Mouse (Mus musculus) heart, embryonic 14.5 days (tissue): ENCODE data around the gene Grap2. TPM values are rescaled to one million over a fixed set of nuclear protein-coding genes. Genes with fewer than 3 reads are reported as not detected.

Experiments
- ATAC-seq: fragments of 200-750 bp; cut with Nextera tagmentation; 2 replicates; pipeline ENCODE4 v1.8.0; 2017; ENCODE audit warnings: low read depth, moderate TSS enrichment; ENCODE audit not compliant: insufficient number of reproducible peaks, insufficient read depth, low FRiP score
- H3K27ac ChIP-seq, 2 experiments: fragments of 200-500 bp in 1 of 2; fragments of 300-500 bp in 1 of 2; sonication (generic) in 1 of 2; replicated peaks in 1 of 2; 2 replicates each; pipeline ENCODE4 v1.5.1; 2012 to 2014; ENCODE audit warnings: low read depth in 2 of 2, low read length in 2 of 2, control low read depth in 1 of 2, mild to moderate bottlenecking in 1 of 2, mixed read lengths in 1 of 2; ENCODE audit not compliant: control insufficient read depth in 1 of 2, insufficient read depth in 1 of 2
- H3K27me3 ChIP-seq: fragments of 300-500 bp; sonication (generic); 2 replicates; pipeline ENCODE4 v1.6.1; 2014; ENCODE audit warnings: mild to moderate bottlenecking, low read length, control low read depth; ENCODE audit not compliant: control insufficient read depth, insufficient read depth
- H3K36me3 ChIP-seq: fragments of 300-500 bp; sonication (generic); 2 replicates; pipeline ENCODE4 v1.6.1; 2014; ENCODE audit warnings: mild to moderate bottlenecking, control low read depth, low read length, mixed read lengths; ENCODE audit not compliant: control insufficient read depth, insufficient read depth
- H3K4me1 ChIP-seq, 2 experiments: fragments of 200-500 bp in 1 of 2; fragments of 300-500 bp in 1 of 2; sonication (generic) in 1 of 2; 2 replicates each; pipeline ENCODE4 v1.6.1; 2012 to 2014; ENCODE audit warnings: low read length in 2 of 2, control low read depth in 1 of 2, mixed read lengths in 1 of 2; ENCODE audit not compliant: control insufficient read depth in 2 of 2, insufficient read depth in 2 of 2
- H3K4me2 ChIP-seq: fragments of 300-500 bp; sonication (generic); 2 replicates; pipeline ENCODE4 v1.6.1; 2014; ENCODE audit warnings: mild to moderate bottlenecking, low read length
- H3K4me3 ChIP-seq, 2 experiments: fragments of 200-500 bp in 1 of 2; fragments of 300-500 bp in 1 of 2; sonication (generic) in 1 of 2; 2 replicates each; pipeline ENCODE4 v1.5.1; 2012 to 2014; ENCODE audit warnings: low read length in 2 of 2, mild to moderate bottlenecking in 2 of 2, control low read depth in 1 of 2, low read depth in 1 of 2, moderate library complexity in 1 of 2; ENCODE audit not compliant: control insufficient read depth in 1 of 2, insufficient read depth in 1 of 2
- H3K9ac ChIP-seq: fragments of 300-500 bp; sonication (generic); 2 replicates; pipeline ENCODE4 v1.6.1; 2014; ENCODE audit warnings: mild to moderate bottlenecking, low read length
- H3K9me3 ChIP-seq: fragments of 300-500 bp; sonication (generic); 2 replicates; pipeline ENCODE4 v1.6.1; 2016; ENCODE audit warnings: low read length, control low read depth; ENCODE audit not compliant: control insufficient read depth
- WGBS: fragments of 180-500 bp; shearing (Covaris S2); extraction: QIAGEN DNeasy Blood & Tissue Kit; methylation state at CpG from one replicate; pipeline ENCODE4 v1.1.7; 2014; 5-methylcytosine and 5-hydroxymethylcytosine counted together
- polyA plus RNA-seq: library from polyadenylated mRNA; unstranded; fragments of >200 nt; fragmentation: Nextera tagmentation; extraction: Ambion mirVana; gene quantifications from 2 replicates; pipeline ENCODE4 v1.2.1, GENCODE M21; 2014

Gene Grap2
- polyA plus RNA-seq, 1 experiment from 2014 or later: 2.4 TPM

GRCm38 (mm10) chr15:80630147-80630546, 57.8 kb downstream of the Grap2 start:
- Histone ChIP-seq H3K9ac (no peak overlapping the region), H3K4me1 (peaks cover 0 to 4% of the 10 kb centered on the region in 2 experiments; a peak in 1 of 4 replicates), H3K36me3 (no peaks in the 10 kb centered on the region), H3K27me3 (0 out of 2 replicates have a peak, but pooled peaks cover 6% of the 10 kb centered on the region), H3K9me3 (no peaks in the 10 kb centered on the region), H3K4me2 (peak overlapping the region; percentile 31; the same call in 1 of the 2 replicates), H3K27ac (no peak overlapping the region), H3K4me3 (no peak overlapping the region)
- ATAC-seq: no peak
- 67% methylated on average over 7 of the region's 7 CpGs for WGBS

DNA sequence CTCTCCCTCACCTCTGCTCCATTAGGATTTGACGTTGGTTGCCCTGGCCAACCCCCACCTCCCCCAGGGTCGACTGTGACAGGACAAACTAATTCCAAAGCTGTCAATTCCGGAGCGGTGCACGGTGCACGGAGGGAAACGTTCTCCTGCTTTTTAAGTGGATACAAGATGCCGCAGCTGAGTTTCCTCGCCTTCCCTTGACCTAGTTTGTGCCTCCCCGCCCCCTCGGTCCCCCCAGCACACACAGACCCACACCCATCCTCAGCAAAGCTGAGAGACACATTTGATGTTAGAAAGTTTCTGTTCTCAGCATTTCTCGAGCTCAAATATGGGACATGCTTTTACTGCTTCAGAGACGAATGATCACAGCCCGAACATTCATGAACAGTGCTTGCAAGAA, 58.3 kb downstream of the Grap2 start:
- Histone ChIP-seq H3K27me3 (0 out of 2 replicates have a peak, but pooled peaks cover 6% of the 10 kb centered on the region), H3K9me3 (no peaks in the 10 kb centered on the region), H3K4me3 (no peak overlapping the region), H3K9ac (no peak overlapping the region), H3K4me2 (peak overlapping the region; percentile 31), H3K27ac (no peak overlapping the region), H3K4me1 (peaks cover 0 to 4% of the 10 kb centered on the region in 2 experiments; a peak in 1 of 4 replicates), H3K36me3 (no peaks in the 10 kb centered on the region)
- WGBS: 33% methylated on average over 14 of the region's 14 CpGs
- no peak for ATAC-seq

DNA sequence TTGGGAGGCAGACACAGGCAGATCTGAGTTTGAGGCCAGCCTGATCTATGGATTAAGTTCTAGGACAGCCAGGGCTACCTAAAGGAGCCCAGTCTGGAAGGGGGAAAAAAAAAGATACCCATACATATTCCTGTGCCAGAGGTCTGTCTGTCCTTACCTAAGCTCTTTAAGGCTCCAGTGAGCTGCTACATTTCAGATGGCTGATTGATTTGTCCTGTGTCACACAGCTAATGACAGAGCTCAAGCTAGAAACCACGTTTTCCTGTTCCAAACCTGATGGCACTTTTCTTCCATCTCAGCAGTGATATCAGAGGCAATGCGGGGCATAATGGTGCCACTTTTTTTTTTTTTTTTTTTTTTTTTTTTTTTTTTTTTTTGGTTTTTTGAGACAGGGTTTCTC, 58.9 kb downstream of the Grap2 start:
- ATAC-seq: no peak
- Histone ChIP-seq H3K27me3 (0 out of 2 replicates have a peak, but pooled peaks cover 6% of the 10 kb centered on the region), H3K9me3 (no peaks in the 10 kb centered on the region), H3K36me3 (no peaks in the 10 kb centered on the region), H3K4me1 (peaks cover 0 to 4% of the 10 kb centered on the region in 2 experiments; a peak in 1 of 4 replicates), H3K4me2 (no peak overlapping the region), H3K9ac (no peak overlapping the region), H3K27ac (no peak overlapping the region), H3K4me3 (no peak overlapping the region)
- 83% methylated on average over 2 of the region's 2 CpGs for WGBS

DNA sequence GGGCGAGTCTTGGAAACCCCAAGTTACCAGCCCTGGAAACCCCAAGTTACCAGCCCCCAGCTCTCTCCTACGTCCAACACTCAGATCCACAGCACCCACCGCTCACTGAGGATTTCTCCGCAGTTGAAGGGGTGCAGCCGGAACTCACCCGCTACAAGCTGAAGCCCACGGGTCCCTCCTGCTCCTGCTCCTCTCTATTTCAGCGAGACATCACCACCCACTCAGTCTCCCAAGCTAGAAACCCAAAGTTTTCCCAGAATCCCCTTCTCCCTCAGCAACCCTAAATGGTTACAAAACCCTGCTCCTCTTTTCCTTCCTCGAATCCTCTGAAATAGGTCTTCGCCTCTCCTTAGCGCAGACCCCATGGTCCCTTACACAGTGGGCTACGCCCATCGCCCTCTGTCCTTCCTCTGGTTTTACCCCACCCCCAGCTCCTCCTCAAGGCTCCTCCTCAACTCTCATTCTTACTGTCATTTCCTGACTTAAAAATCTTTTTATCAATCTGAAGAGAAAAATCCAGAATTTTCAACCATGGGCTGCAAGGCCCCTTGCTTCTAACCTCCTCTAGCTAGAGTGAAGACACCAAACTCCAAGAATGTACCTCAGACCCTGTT, 60.0 kb downstream of the Grap2 start:
- H3K4me2 ChIP-seq: no peak overlapping the region
- ATAC-seq: no peak
- no peak overlapping the region for H3K27ac ChIP-seq
- WGBS: 88% methylated on average over 13 of the region's 13 CpGs
- no peak overlapping the region for H3K9ac ChIP-seq
- 0 out of 2 replicates have a peak, but pooled peaks cover 6% of the 10 kb centered on the region for H3K27me3 ChIP-seq
- peaks cover 5 to 6% of the 10 kb centered on the region in 2 experiments; a peak in 2 of 4 replicates for H3K4me1 ChIP-seq
- no peaks in the 10 kb centered on the region for H3K36me3 ChIP-seq
- no peak overlapping the region for H3K4me3 ChIP-seq
- no peaks in the 10 kb centered on the region for H3K9me3 ChIP-seq

- no peaks in the 10 kb centered on the region for H3K9me3 ChIP-seq
- H3K4me1 ChIP-seq: peaks cover 5 to 8% of the 10 kb centered on the region in 2 experiments; a peak in 2 of 4 replicates
- ATAC-seq: no peak
- 0 out of 2 replicates have a peak, but pooled peaks cover 6% of the 10 kb centered on the region for H3K27me3 ChIP-seq
- no peak overlapping the region for H3K4me2 ChIP-seq
- no peak overlapping the region for H3K9ac ChIP-seq
- H3K27ac ChIP-seq: no peak overlapping the region
- no peaks in the 10 kb centered on the region for H3K36me3 ChIP-seq
- WGBS: 38% methylated on average over 11 of the region's 11 CpGs
- H3K4me3 ChIP-seq: no peak overlapping the region
Observed at GRCm38 (mm10) chr15:80634391-80635193, 62.2 kb downstream of the Grap2 start.

DNA sequence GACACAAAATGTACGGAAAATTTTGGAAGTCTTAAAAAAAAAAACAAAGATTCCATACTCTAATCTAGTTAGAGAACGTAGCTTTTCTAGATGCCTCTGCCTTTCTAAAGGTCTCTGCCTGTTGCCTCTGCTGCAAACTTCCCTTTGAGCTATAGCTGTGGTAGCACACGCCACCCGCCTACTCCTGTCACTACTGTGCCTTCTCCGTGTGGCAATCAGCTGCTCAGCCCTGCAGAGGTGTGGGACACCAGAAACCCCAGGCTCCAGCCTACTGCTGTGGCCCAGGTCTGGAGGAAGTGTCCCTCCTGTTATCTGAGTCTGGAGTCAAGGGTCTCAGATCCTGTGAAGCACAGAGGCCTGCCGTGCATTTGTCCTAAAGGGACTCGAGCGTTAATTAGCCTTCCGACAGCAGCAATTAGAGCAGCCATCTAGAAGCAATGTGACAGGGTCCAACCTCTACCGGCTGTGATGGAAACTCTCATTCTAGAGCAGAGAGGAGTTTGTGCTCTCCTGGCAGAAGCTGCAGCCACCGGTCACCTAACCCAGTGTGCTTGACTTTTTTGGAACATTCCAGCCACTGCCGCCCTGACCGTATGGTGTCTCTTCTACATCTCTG, 64.5 kb downstream of the Grap2 start:
- ATAC-seq: no peak
- 48% methylated on average over 13 of the region's 13 CpGs for WGBS
- H3K36me3 ChIP-seq: no peaks in the 10 kb centered on the region
- no peak overlapping the region for H3K27ac ChIP-seq
- no peaks in the 10 kb centered on the region for H3K9me3 ChIP-seq
- peaks cover 5 to 7% of the 10 kb centered on the region in 2 experiments; a peak in 2 of 4 replicates for H3K4me1 ChIP-seq
- H3K9ac ChIP-seq: no peak overlapping the region
- 0 out of 2 replicates have a peak, but pooled peaks cover 6% of the 10 kb centered on the region for H3K27me3 ChIP-seq
- no peak overlapping the region for H3K4me2 ChIP-seq
- H3K4me3 ChIP-seq: no peak overlapping the region

DNA sequence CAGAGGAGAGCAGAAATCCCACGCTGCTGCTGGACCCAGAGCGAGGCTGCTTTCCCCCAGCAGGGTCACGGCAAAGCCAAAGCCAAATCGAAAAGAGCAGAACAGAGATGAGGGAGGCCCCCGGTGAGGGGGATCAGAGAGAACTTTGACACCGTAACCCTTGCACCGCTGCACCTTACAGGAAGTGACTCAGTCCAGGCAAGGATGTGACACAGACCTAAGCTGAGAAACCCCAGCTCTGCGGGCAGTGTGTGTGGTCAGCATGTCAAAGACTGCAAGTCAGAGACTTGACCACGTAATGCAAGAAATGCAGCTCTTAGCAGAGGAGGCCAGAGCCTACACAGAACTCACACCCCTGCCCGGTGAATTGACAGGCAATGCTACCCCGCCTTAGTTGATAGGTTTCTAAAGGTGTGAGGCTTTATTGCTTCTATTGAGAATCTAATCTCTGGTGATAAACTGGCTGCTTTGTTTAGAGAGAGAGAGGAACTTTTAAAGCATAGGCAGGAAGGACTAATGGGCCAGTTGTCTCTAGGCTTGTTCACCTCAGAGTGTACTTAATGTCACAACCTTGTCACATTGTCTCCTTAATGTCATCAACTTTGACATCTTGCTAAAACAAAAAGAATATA, 66.8 kb downstream of the Grap2 start:
- no peak overlapping the region for H3K4me3 ChIP-seq
- H3K9ac ChIP-seq: no peak overlapping the region
- no peaks in the 10 kb centered on the region for H3K36me3 ChIP-seq
- H3K27me3 ChIP-seq: no peaks in the 10 kb centered on the region
- H3K27ac ChIP-seq: no peak overlapping the region
- no peak for ATAC-seq
- H3K9me3 ChIP-seq: no peaks in the 10 kb centered on the region
- H3K4me2 ChIP-seq: no peak overlapping the region
- WGBS: 23% methylated on average over 11 of the region's 11 CpGs
- H3K4me1 ChIP-seq: peaks cover 5 to 7% of the 10 kb centered on the region in 2 experiments; a peak in 2 of 4 replicates
